Mouse (Mus musculus) adrenal gland, adult (tissue): ENCODE measurements around the gene Arhgap23.

Experiments
- DNase-seq, 2 experiments: peaks; one replicate each; pipeline ENCODE4 v3.0.0; 2022 to 2023; ENCODE audit warnings: low spot score in 1 of 2; ENCODE audit not compliant: inconsistent age in 2 of 2

Gene Arhgap23

GRCm38 (mm10) chr11:97500720-97501448 is 85.6 kb downstream of the Arhgap23 start:
- DNase-seq, result no peak

- no peak for DNase-seq
Measured at GRCm38 (mm10) chr11:97502383-97502782, 87.0 kb downstream of the Arhgap23 start.

- no peak for DNase-seq
Measured at GRCm38 (mm10) chr11:97502846-97503245, 87.5 kb downstream of the Arhgap23 start.

DNA sequence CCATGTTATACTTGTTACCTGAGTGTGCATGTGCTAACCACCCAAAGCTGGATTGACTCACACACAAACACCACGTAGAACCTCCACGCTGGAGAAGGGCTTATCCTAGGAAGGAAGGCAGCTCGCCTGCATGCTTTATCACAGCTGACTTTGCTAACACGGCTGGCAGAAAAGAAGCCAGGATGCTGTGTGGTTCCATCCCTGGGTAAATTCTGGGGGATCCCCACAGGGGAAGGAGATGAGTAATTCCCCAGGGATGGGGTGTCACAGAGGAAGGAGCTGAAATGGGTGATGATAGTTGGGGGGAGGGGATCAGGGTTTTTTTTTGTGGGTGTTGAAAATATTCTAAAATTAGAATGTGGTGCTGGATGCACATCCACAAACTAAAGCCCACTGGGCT is 90.5 kb downstream of the Arhgap23 start:
- no peak for DNase-seq

DNA sequence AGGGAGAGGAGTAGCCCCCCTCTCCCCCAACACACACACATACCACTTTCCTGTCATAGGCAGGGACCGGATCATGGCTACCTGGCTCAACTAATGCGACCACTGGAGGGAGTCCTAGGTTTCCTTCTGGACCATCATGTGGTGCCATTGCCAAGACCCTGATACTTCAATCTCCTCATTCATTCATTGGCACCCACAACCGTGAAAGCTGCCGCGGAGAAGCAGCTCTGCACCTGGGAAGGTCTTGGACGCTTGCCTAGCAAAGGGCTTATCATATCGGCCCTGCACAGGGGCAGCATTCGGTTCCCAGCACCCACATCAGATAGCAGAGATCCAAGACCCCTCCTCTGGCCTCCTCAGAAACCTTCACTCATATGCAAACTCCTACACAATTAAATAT is 91.0 kb downstream of the Arhgap23 start:
- DNase-seq, result no peak

DNA sequence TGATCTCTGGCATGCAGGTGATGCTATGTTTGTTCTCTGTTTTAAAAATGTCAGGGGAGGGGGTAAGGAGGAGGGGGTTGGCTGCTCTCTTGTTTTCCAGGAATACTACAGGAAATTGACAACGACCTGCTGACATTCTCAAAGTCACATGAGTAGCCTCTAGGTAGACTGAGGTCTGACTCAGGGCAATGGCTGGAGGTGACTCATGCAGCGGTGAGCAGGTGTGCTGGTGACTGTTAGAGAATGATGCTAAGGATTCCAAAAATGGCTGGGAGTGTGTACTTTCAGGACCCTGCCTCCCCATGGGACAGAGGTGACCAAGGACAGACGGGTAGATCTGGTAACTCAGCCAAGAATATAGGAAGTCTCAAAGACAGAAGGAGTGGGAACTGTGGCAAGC is 92.9 kb downstream of the Arhgap23 start:
- no peak for DNase-seq

GRCm38 (mm10) chr11:97509058-97509457 is 93.7 kb downstream of the Arhgap23 start:
- no peak for DNase-seq

GRCm38 (mm10) chr11:97509715-97510485 is 94.6 kb downstream of the Arhgap23 start:
- no peak for DNase-seq

DNA sequence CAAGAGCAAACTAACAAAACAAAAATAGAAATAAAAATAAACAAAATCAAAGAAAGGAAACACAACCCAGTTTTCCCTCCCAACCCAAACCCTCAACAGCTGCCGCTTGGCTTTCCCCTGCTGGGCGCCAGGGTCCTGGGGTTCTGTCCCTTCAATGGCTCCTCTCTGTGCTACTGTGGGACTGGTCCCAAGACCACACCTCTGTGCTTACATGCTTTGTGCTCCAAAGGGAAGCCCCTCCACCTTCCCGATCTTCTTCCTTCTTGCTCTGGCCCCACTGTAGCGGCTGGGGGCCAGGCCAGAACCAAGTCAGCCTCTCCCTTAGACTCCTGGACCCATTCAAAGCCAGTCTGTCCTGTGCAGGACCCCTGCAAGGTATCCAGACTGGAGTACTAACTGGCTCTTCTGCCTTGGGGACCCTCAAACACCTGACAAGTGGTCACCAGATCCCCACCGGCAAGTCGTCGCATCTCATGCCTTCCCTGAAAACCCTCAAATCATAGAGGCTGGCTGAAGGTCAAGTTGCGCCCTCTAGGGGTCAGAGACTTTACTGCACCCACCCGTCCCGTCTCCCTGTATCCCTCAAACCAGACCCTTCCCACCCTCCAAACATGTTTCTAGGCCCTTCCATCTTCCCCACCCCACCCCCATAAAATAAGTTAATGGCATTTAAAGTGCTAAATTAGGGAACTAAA is 95.8 kb downstream of the Arhgap23 start:
- DNase-seq, result peak; percentile 75 to 93

DNA sequence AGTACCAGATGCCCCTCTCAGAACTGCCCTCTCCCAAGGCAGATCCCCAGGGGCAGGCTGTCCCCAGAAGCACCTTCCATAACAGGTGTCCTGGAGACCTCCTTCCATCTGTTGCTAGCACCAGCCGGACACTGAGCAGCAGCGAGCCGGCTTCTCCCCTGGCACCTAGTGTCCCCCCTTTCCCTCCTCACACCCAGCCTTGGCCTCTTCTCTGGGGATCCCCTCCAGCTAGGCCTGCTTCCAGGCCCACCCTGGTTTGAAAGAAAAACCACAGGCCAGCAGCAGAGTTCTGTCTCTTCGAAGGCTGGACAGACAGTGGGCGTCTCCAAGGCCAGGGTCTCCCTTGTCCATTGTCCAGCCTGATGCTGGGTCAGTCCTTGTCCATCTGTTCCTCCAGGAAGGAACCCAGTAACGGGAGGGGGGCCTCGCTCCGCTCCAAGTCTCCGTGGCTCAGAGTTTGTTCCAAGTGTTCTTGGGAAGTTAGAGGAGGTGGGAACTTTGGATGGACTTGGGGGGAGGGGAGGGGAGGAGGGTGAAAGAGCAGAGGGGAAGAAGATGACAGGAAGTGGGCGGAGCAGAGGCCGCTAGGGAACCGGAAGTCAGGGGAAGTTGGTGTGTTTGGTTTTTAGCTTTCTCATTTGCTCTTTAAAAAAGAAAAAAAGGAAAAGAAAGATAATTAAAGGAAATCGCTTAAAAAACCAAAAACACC is 96.5 kb downstream of the Arhgap23 start:
- peak in 1 of 2 experiments; percentile 63 for DNase-seq

GRCm38 (mm10) chr11:97512511-97512910 is 97.2 kb downstream of the Arhgap23 start:
- DNase-seq, result no peak

- DNase-seq, result no peak
Measured at GRCm38 (mm10) chr11:97513066-97513465, 97.7 kb downstream of the Arhgap23 start.

- peak in 1 of 2 experiments; percentile 48 for DNase-seq
Measured at GRCm38 (mm10) chr11:97520541-97520940, 105.2 kb downstream of the Arhgap23 start.

GRCm38 (mm10) chr11:97521741-97522474 is 106.6 kb downstream of the Arhgap23 start:
- DNase-seq, result peak; percentile 60 to 74

DNA sequence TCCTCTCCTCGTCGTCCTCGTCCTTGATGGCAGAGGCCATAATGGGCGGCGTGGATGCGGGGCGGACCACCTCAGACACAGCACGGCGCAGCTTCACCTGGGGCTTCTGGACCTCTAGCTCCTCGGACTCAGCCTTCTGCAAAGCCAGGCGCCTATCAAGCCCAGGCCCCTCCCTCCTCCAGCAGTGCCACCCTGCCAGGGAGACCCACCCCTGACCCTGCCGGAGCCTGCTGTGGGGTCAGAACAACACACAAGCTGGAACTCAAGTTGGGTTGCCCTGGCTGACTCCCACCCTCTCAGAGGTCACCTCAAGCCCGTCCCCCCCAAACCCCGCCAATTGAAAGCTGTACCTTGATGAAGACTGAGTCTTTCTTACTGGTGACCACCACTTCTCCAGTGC is 107.8 kb downstream of the Arhgap23 start:
- peak; percentile 63 to 76 for DNase-seq

- peak; percentile 90 to 94 for DNase-seq
Measured at GRCm38 (mm10) chr11:97523827-97524261, 108.5 kb downstream of the Arhgap23 start.

- peak in 1 of 2 experiments; percentile 55 for DNase-seq
Measured at GRCm38 (mm10) chr11:97524306-97524705, 109.0 kb downstream of the Arhgap23 start.

DNA sequence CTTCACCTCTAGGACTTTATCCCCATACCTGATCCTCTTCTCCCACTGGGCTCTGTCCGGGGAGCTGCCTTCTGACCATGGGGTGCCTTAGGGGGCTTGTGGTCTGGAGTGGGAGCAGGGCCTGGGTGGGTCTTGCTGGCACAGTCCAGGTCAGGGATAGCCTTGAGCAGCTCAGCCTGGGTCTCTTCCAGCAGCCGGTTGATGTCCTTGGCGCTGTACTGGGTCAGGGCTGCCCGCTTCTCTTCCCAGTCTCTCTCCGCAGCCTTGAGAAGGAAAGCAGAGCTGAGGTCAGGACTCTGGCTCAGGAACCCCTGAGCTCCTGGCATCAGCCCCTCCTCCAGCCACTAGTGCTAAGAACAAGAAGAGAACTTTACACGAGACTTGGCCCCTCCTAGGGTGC is 110.0 kb downstream of the Arhgap23 start:
- peak; percentile 92 to 95 for DNase-seq

DNA sequence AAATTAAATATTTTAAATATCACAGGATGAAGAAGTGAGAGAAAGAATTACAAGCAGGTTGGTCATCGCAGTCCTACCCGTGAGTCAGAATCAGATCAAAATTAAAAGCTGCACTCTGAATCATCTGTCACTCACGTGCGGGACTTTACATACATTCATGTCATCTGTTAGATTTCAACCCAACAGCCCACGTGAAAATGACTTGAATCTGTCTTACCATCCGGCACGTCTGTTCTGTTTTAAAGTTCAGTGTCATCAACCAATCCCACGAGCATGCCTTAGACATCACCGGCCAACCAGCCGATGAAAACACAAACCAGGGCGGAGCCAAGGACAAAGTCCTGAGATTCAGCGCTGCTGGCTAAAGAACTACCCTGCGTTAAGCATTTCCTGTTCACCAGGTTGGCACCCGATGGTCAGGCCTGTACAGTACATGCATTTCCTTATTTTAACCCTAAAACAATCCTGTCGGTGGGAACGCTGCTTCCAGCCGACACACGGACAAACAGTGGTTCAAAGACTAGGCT is 113.0 kb downstream of the Arhgap23 start:
- no peak for DNase-seq

DNA sequence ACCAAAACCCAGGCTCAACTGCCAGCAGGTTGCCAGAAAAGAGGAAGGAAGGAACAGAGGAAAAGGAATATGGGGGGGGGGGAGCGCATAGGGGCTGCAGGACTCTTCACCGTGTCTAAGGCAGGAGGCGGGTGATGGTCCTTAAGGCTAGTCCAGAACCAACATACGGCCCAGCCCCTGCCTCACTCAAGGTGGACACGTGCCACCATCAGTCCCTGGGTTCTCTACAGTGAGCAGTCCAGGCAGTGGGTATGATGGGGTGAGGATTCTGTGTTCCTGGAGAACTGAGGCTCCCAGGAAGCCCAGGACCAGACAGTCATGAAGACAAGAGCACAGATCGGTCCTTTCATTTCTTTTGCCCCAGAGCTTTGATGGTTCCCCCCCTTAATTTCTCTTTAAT is 114.7 kb downstream of the Arhgap23 start:
- no peak for DNase-seq
